34 mouse cellular contexts compared by ENCODE assay signal in genomic region chr12:116278541-116278940, GRCm38 (mm10). TPM values are rescaled to one million over a fixed set of nuclear protein-coding genes. Genes with fewer than 3 reads are reported as not detected.
DNase-seq lines count a peak whose midpoint lies in the region; TF ChIP-seq lines count a peak whose summit lies in the region.
"Had no signal": no experiment of that assay in that cellular context is flagged by ENCODE, and none has a peak within 500 bp of the region (broad histone marks: within the 10 kb centered on the region; RNA-seq: fewer than 3 reads in every experiment).

No protein-coding gene starts in this region.

- no peak overlapping the region for H3K9ac ChIP-seq in heart, adult 2 months (ENCODE audit: low read depth, low read length)
- H3K9ac ChIP-seq: limb, embryonic 12.5 days; neural tube, embryonic 15.5 days had no signal

- H3ac ChIP-seq in myocyte (ENCODE audit: control insufficient read depth, insufficient read length): no peak overlapping the region

- no peak overlapping the region for H3K4me3 ChIP-seq in heart, adult 2 months
- no peak overlapping the region for H3K4me3 ChIP-seq in myocyte
- H3K4me3 ChIP-seq: gastrocnemius, adult 2 months; hindbrain, embryonic 10.5 days; layer of hippocampus, adult 2 months; limb, embryonic 12.5 days; neural tube, embryonic 15.5 days had no signal

- no peak for TF ChIP-seq CTCF in heart, adult 2 months (IDR thresholded peaks at IDR 0.05)

- no peak for TF ChIP-seq EP300 in heart, adult 2 months (IDR thresholded peaks at IDR 0.05; ENCODE audit: insufficient read depth, low read depth, low read length)

- H3K27ac ChIP-seq in heart, adult 2 months: no peak overlapping the region
- H3K27ac ChIP-seq: gastrocnemius, adult 2 months; hindbrain, embryonic 10.5 days; layer of hippocampus, adult 2 months; limb, embryonic 12.5 days; neural tube, embryonic 15.5 days had no signal

- no peak for TF ChIP-seq POLR2A in heart, adult 2 months (IDR thresholded peaks at IDR 0.05; ENCODE audit: insufficient read depth, low read depth, low read length)
- no peak for TF ChIP-seq POLR2A in myocyte (IDR thresholded peaks at IDR 0.05; ENCODE audit: insufficient read length, low read depth)

- peaks cover 2% of the 10 kb centered on the region; the same call in 1 of the 2 replicates for H3K27me3 ChIP-seq in heart, adult 2 months (ENCODE audit: control insufficient read depth, insufficient read depth, low read length)
- H3K27me3 ChIP-seq in myocyte (ENCODE audit: control insufficient read depth, insufficient read depth, insufficient read length): no peaks in the 10 kb centered on the region
- H3K27me3 ChIP-seq: limb, embryonic 12.5 days; neural tube, embryonic 15.5 days had no signal

- H3K4me2 ChIP-seq in myocyte (ENCODE audit: low read depth): no peak overlapping the region
- H3K4me2 ChIP-seq: heart, embryonic 11.5 days; limb, embryonic 12.5 days; midbrain, embryonic 11.5 days; neural tube, embryonic 15.5 days had no signal

- peak; percentile 83 for DNase-seq in heart, adult 11 months
- DNase-seq in heart, adult 2 months: no peak
- DNase-seq in 3T3-L1 (ENCODE audit: low read depth, low spot score) (peak; percentile 80), adipocyte (ENCODE audit: low spot score) (peak; percentile 80)
- no peak for DNase-seq in embryo, embryonic 10.5 days (ENCODE audit: low spot score)
- DNase-seq in urinary bladder, postnatal 36 days (ENCODE audit: low spot score in 2 of 2): no peak
- DNase-seq: cerebellum, adult 11 months; cerebellum, postnatal 10 days; gastrocnemius, adult 2 months; kidney, postnatal 25 days; lung, adult 2 months; lung, postnatal 14 days; thymus, adult 2 months; thymus, postnatal 4 days had no signal

- intact Hi-C loops in heart, adult 2 months (cut with DNase I): no loop called here

- WGBS in heart, adult 2 months: 59% methylated on average over 1 of the region's 1 CpGs

- no peaks in the 10 kb centered on the region for H3K79me2 ChIP-seq in heart, adult 2 months (replicated peaks; ENCODE audit: control insufficient read depth, insufficient read depth, low read length)
- peaks cover 22% of the 10 kb centered on the region for H3K79me2 ChIP-seq in myocyte (ENCODE audit: control insufficient read depth, insufficient read depth)

- no peaks in the 10 kb centered on the region; the same call in 1 of the 2 replicates for H3K36me3 ChIP-seq in heart, adult 2 months (ENCODE audit: control insufficient read depth, insufficient read depth, low read length)
- H3K36me3 ChIP-seq in myocyte (ENCODE audit: control insufficient read depth, insufficient read depth): no peaks in the 10 kb centered on the region
- H3K36me3 ChIP-seq: hindbrain, embryonic 10.5 days; limb, embryonic 12.5 days; neural tube, embryonic 15.5 days had no signal

- H3K4me1 ChIP-seq in heart, adult 2 months (ENCODE audit: control insufficient read depth, insufficient read depth, low read length): no peaks in the 10 kb centered on the region

TF ChIP-seq in myocyte, 11 proteins besides CTCF, POLR2A, EP300 and RAD21:
- TF ChIP-seq CEBPB (IDR thresholded peaks at IDR 0.05; ENCODE audit: insufficient read depth, poor library complexity, severe bottlenecking) (0 out of 2 replicates have a peak, but pooled peaks have one; percentile 39), MAX (IDR thresholded peaks at IDR 0.05; ENCODE audit: low read depth) (no peak), POLR2AphosphoS2 (IDR thresholded peaks at IDR 0.05; ENCODE audit: insufficient read length, low read depth) (no peak)
TF ChIP-seq in myocyte: peak in this region for 1.

RNA-seq across cellular contexts. Expression of gene Esyt2, which starts 2.5 kb away (rescaled TPM):
- total RNA-seq in heart, adult 2 months (2021): 10 to 100 TPM; 24.6 to 27.8 TPM
- polyA plus RNA-seq in heart, adult 2 months (2012; rRNA removed): 7.5 and 11.3 TPM in 2 replicates
- polyA plus RNA-seq in myocyte (2012; fragmentation: generic; extraction: Trizol): 16.1 TPM

RNA-seq across cellular contexts. Expression of gene Gm11027, which starts 3.4 kb away (rescaled TPM):
- not detected for total RNA-seq in heart, adult 2 months (2021)
- not detected in 2 replicates for polyA plus RNA-seq in heart, adult 2 months (2012; rRNA removed)
- not detected for polyA plus RNA-seq in myocyte (2012; fragmentation: generic; extraction: Trizol)
- total RNA-seq: gastrocnemius, adult 2 months; gastrocnemius, postnatal 4 days; layer of hippocampus, adult 2 months; layer of hippocampus, postnatal 25 days; left cerebral cortex, postnatal 14 days; megakaryocyte progenitor cell, adult 5-6 weeks; midbrain, postnatal 0 days had no signal
- polyA plus RNA-seq: cortical plate, adult 2 months; embryonic facial prominence, embryonic 11.5 days; forebrain, embryonic 11.5 days; heart, embryonic 11.5 days; heart, postnatal 0 days; hindbrain, embryonic 10.5 days; intestine, postnatal 0 days; kidney, embryonic 14.5 days; limb, embryonic 12.5 days; lung, adult 2 months; midbrain, embryonic 11.5 days; midbrain, postnatal 0 days; neural tube, embryonic 15.5 days; small intestine, adult 2 months; stomach, embryonic 16.5 days; thymus, adult 2 months had no signal

RNA-seq across cellular contexts. Expression of gene Wdr60, which starts 15.7 kb away (rescaled TPM):
- total RNA-seq in heart, adult 2 months (2021): 1 to 10 TPM; 2.3 to 2.4 TPM
- 1.8 and 2.4 TPM in 2 replicates for polyA plus RNA-seq in heart, adult 2 months (2012; rRNA removed)
- 4.5 TPM for polyA plus RNA-seq in myocyte (2012; fragmentation: generic; extraction: Trizol)

Comparison
In these comparisons a context has a peak if more than half of its experiments do, and no peak if none do; other contexts are left out.
1. DNase-seq: peak in heart, adult 11 months (single experiment), 3T3-L1 (single experiment) and adipocyte (single experiment); none in heart, adult 2 months (0 of 2), embryo, embryonic 10.5 days (single experiment) and urinary bladder, postnatal 36 days (0 of 2).